Mouse (Mus musculus) hindbrain, embryonic 14.5 days (tissue): ENCODE data around the gene Cep78. TPM values are rescaled to one million over a fixed set of nuclear protein-coding genes. Genes with fewer than 3 reads are reported as not detected.

Source experiments
- ATAC-seq: fragments of 200-750 bp; cut with Nextera tagmentation; 2 replicates; pipeline ENCODE4 v1.8.0; 2017; ENCODE audit warnings: moderate number of reproducible peaks, mild to moderate bottlenecking, moderate TSS enrichment, moderate library complexity; ENCODE audit not compliant: low FRiP score
- DNase-seq: peaks from one replicate; pipeline ENCODE4 v3.0.0-alpha.2; 2015; ENCODE audit warnings: low spot score
- H3K27ac ChIP-seq: fragments of 300-500 bp; sonication (generic); 2 replicates; pipeline ENCODE4 v1.5.1; 2014; ENCODE audit warnings: mild to moderate bottlenecking, moderate library complexity
- H3K27me3 ChIP-seq: fragments of 300-500 bp; sonication (generic); 2 replicates; pipeline ENCODE4 v1.6.1; 2014; ENCODE audit warnings: mild to moderate bottlenecking, low read length, mixed read lengths; ENCODE audit not compliant: control insufficient read depth, insufficient read depth
- H3K36me3 ChIP-seq: fragments of 300-500 bp; sonication (generic); replicated peaks from 2 replicates; pipeline ENCODE4 v1.6.1; 2014; ENCODE audit not compliant: control insufficient read depth, insufficient read depth
- H3K4me1 ChIP-seq: fragments of 300-500 bp; sonication (generic); replicated peaks from 2 replicates; pipeline ENCODE4 v1.6.1; 2014; ENCODE audit warnings: antibody characterized with exemption, low read length, mixed read lengths; ENCODE audit not compliant: control insufficient read depth, insufficient read depth
- H3K4me2 ChIP-seq: fragments of 300-500 bp; sonication (generic); replicated peaks from 2 replicates; pipeline ENCODE4 v1.6.1; 2014; ENCODE audit warnings: mild to moderate bottlenecking, moderate library complexity
- H3K4me3 ChIP-seq: fragments of 300-500 bp; sonication (generic); replicated peaks from 2 replicates; pipeline ENCODE4 v1.5.1; 2014; ENCODE audit warnings: mild to moderate bottlenecking, low read length
- H3K9ac ChIP-seq: fragments of 300-500 bp; sonication (generic); 2 replicates; pipeline ENCODE4 v1.6.1; 2014
- H3K9me3 ChIP-seq: fragments of 300-500 bp; sonication (generic); 2 replicates; pipeline ENCODE4 v1.6.1; 2016; ENCODE audit warnings: low read length; ENCODE audit not compliant: control insufficient read depth
- WGBS: fragments of 180-500 bp; shearing (Covaris S2); extraction: QIAGEN DNeasy Blood & Tissue Kit; methylation state at CpG from one replicate; pipeline ENCODE4 v1.1.7; 2014; 5-methylcytosine and 5-hydroxymethylcytosine counted together
- polyA plus RNA-seq: library from polyadenylated mRNA; unstranded; fragments of >200 nt; fragmentation: Nextera tagmentation; extraction: Ambion mirVana; gene quantifications from 2 replicates; pipeline ENCODE4 v1.2.1, GENCODE M21; 2014

Cep78 gene
- polyA plus RNA-seq, 1 experiment from 2014 or later: 29.4 TPM

- 85% methylated on average over 10 of the region's 10 CpGs for WGBS
- no peak for ATAC-seq
These were observed 30.6 kb upstream of the Cep78 start for GRCm38 (mm10) chr19:16015191-16015968.

GRCm38 (mm10) chr19:16009746-16010337 is 25.1 kb upstream of the Cep78 start:
- H3K9ac ChIP-seq: no peak overlapping the region
- H3K4me3 ChIP-seq: no peak overlapping the region
- H3K9me3 ChIP-seq: no peaks in the 10 kb centered on the region
- no peaks in the 10 kb centered on the region for H3K4me1 ChIP-seq
- H3K36me3 ChIP-seq: no peaks in the 10 kb centered on the region
- WGBS: 42% methylated on average over 6 of the region's 6 CpGs
- peak; percentile 68; the same call in 1 of the 2 replicates for ATAC-seq
- DNase-seq: no peak
- peak overlapping the region; percentile 74 for H3K27ac ChIP-seq
- H3K4me2 ChIP-seq: no peak overlapping the region
- H3K27me3 ChIP-seq: no peaks in the 10 kb centered on the region

More at GRCm38 (mm10) chr19:16015191-16015968, 30.6 kb upstream of the Cep78 start:
- no peak overlapping the region for H3K4me2 ChIP-seq
- no peaks in the 10 kb centered on the region for H3K36me3 ChIP-seq
- no peaks in the 10 kb centered on the region for H3K9me3 ChIP-seq
- H3K9ac ChIP-seq: no peak overlapping the region
- H3K4me3 ChIP-seq: no peak overlapping the region
- DNase-seq: no peak
- H3K27me3 ChIP-seq: no peaks in the 10 kb centered on the region
- H3K4me1 ChIP-seq: no peaks in the 10 kb centered on the region
- H3K27ac ChIP-seq: no peak overlapping the region

GRCm38 (mm10) chr19:16009111-16009510 is 24.3 kb upstream of the Cep78 start:
- H3K4me2 ChIP-seq: no peak overlapping the region
- no peaks in the 10 kb centered on the region for H3K36me3 ChIP-seq
- H3K4me3 ChIP-seq: no peak overlapping the region
- no peak for DNase-seq
- H3K9me3 ChIP-seq: no peaks in the 10 kb centered on the region
- no peak overlapping the region for H3K9ac ChIP-seq
- WGBS: 75% methylated on average over 4 of the region's 4 CpGs
- no peaks in the 10 kb centered on the region for H3K4me1 ChIP-seq
- H3K27ac ChIP-seq: no peak overlapping the region
- ATAC-seq: no peak
- no peaks in the 10 kb centered on the region for H3K27me3 ChIP-seq

GRCm38 (mm10) chr19:16007131-16007530 is 22.3 kb upstream of the Cep78 start:
- Histone ChIP-seq H3K27ac (no peak overlapping the region), H3K4me3 (no peak overlapping the region), H3K36me3 (no peaks in the 10 kb centered on the region), H3K9me3 (no peaks in the 10 kb centered on the region), H3K27me3 (no peaks in the 10 kb centered on the region), H3K4me2 (no peak overlapping the region), H3K9ac (no peak overlapping the region), H3K4me1 (no peaks in the 10 kb centered on the region)
- DNase-seq: no peak
- 94% methylated on average over 8 of the region's 8 CpGs for WGBS
- no peak for ATAC-seq

GRCm38 (mm10) chr19:15998157-15998556 is 13.4 kb upstream of the Cep78 start:
- 4% methylated on average over 3 of the region's 3 CpGs for WGBS

GRCm38 (mm10) chr19:15996901-15997564 is 12.2 kb upstream of the Cep78 start:
- Histone ChIP-seq H3K4me3 (no peak overlapping the region; the same call in 1 of the 2 replicates), H3K9ac (peak overlapping the region; percentile 47), H3K4me1 (no peaks in the 10 kb centered on the region), H3K27ac (peak overlapping the region; percentile 89), H3K9me3 (no peaks in the 10 kb centered on the region), H3K27me3 (no peaks in the 10 kb centered on the region), H3K4me2 (peak overlapping the region; percentile 49), H3K36me3 (no peaks in the 10 kb centered on the region)
- WGBS: 28% methylated on average over 12 of the region's 12 CpGs
- peak; percentile 79 for DNase-seq
- peak; percentile 90 for ATAC-seq

More at GRCm38 (mm10) chr19:15998157-15998556, 13.4 kb upstream of the Cep78 start:
- H3K9me3 ChIP-seq: no peaks in the 10 kb centered on the region
- no peak overlapping the region for H3K4me3 ChIP-seq
- no peaks in the 10 kb centered on the region for H3K36me3 ChIP-seq
- no peak overlapping the region for H3K27ac ChIP-seq
- H3K27me3 ChIP-seq: no peaks in the 10 kb centered on the region
- DNase-seq (peak; percentile 81), ATAC-seq (no peak)
- no peak overlapping the region for H3K4me2 ChIP-seq
- no peak overlapping the region for H3K9ac ChIP-seq
- H3K4me1 ChIP-seq: no peaks in the 10 kb centered on the region

- DNase-seq (no peak), ATAC-seq (no peak)
- H3K27me3 ChIP-seq: no peaks in the 10 kb centered on the region
- H3K27ac ChIP-seq: no peak overlapping the region
- no peaks in the 10 kb centered on the region for H3K9me3 ChIP-seq
- no peak overlapping the region for H3K9ac ChIP-seq
- 86% methylated on average over 1 of the region's 1 CpGs for WGBS
- no peaks in the 10 kb centered on the region; the same call in 1 of the 2 replicates for H3K36me3 ChIP-seq
- H3K4me1 ChIP-seq: peaks cover 8% of the 10 kb centered on the region
- no peak overlapping the region for H3K4me3 ChIP-seq
- no peak overlapping the region for H3K4me2 ChIP-seq
These were observed 5.3 kb upstream of the Cep78 start for GRCm38 (mm10) chr19:15990102-15990501.

GRCm38 (mm10) chr19:15985172-15985713 is 454 bp upstream of the Cep78 start:
- no peak for ATAC-seq
- no peak for DNase-seq
- peaks cover 4% of the 10 kb centered on the region for H3K36me3 ChIP-seq
- H3K9ac ChIP-seq: peak overlapping the region; percentile 95
- H3K4me1 ChIP-seq: peaks cover 34% of the 10 kb centered on the region
- H3K4me2 ChIP-seq: peak overlapping the region; percentile 58
- peak overlapping the region; percentile 94 for H3K4me3 ChIP-seq
- no peaks in the 10 kb centered on the region for H3K27me3 ChIP-seq
- no peaks in the 10 kb centered on the region for H3K9me3 ChIP-seq
- 31% methylated on average over 10 of the region's 10 CpGs for WGBS
- peak overlapping the region; percentile 96 for H3K27ac ChIP-seq
